Mouse (Mus musculus) hindbrain, embryonic 11.5 days (tissue): ENCODE results near the gene Eya2. TPM values are rescaled to one million over a fixed set of nuclear protein-coding genes. Genes with fewer than 3 reads are reported as not detected.

ENCODE experiments used
- ATAC-seq: fragments of 200-750 bp; cut with Nextera tagmentation; 2 replicates; pipeline ENCODE4 v1.8.0; 2017; ENCODE audit warnings: mild to moderate bottlenecking, moderate TSS enrichment, moderate library complexity; ENCODE audit not compliant: low FRiP score
- DNase-seq: peaks from one replicate; pipeline ENCODE4 v3.0.0-alpha.2; 2015; ENCODE audit warnings: low spot score
- H3K27ac ChIP-seq: fragments of 300-500 bp; sonication (generic); 2 replicates; pipeline ENCODE4 v1.5.1; 2014; ENCODE audit warnings: mild to moderate bottlenecking, low read depth, low read length
- H3K27me3 ChIP-seq: fragments of 300-500 bp; sonication (generic); 2 replicates; pipeline ENCODE4 v1.6.1; 2014; ENCODE audit warnings: mild to moderate bottlenecking, low read length, moderate library complexity, mixed read lengths; ENCODE audit not compliant: control insufficient read depth, insufficient read depth
- H3K36me3 ChIP-seq: fragments of 300-500 bp; sonication (generic); 2 replicates; pipeline ENCODE4 v1.6.1; 2014; ENCODE audit warnings: mild to moderate bottlenecking, low read length, moderate library complexity, mixed read lengths; ENCODE audit not compliant: control insufficient read depth, insufficient read depth
- H3K4me1 ChIP-seq: fragments of 300-500 bp; sonication (generic); replicated peaks from 2 replicates; pipeline ENCODE4 v1.6.1; 2014; ENCODE audit warnings: low read length, mixed read lengths; ENCODE audit not compliant: control insufficient read depth, insufficient read depth
- H3K4me2 ChIP-seq: fragments of 300-500 bp; sonication (generic); replicated peaks from 2 replicates; pipeline ENCODE4 v1.6.1; 2014; ENCODE audit warnings: mild to moderate bottlenecking, low read depth, low read length
- H3K4me3 ChIP-seq: fragments of 300-500 bp; sonication (generic); 2 replicates; pipeline ENCODE4 v1.5.1; 2014; ENCODE audit warnings: low read depth, low read length
- H3K9ac ChIP-seq: fragments of 300-500 bp; sonication (generic); 2 replicates; pipeline ENCODE4 v1.6.1; 2014; ENCODE audit warnings: low read depth, low read length
- H3K9me3 ChIP-seq: fragments of 300-500 bp; sonication (generic); 2 replicates; pipeline ENCODE4 v1.6.1; 2016; ENCODE audit warnings: low read length; ENCODE audit not compliant: control insufficient read depth
- WGBS: fragments of 180-500 bp; shearing (Covaris S2); extraction: QIAGEN DNeasy Blood & Tissue Kit; methylation state at CpG from one replicate; pipeline ENCODE4 v1.1.7; 2014; 5-methylcytosine and 5-hydroxymethylcytosine counted together
- polyA plus RNA-seq: library from polyadenylated mRNA; unstranded; fragments of >200 nt; fragmentation: Nextera tagmentation; extraction: Ambion mirVana; gene quantifications from 2 replicates; pipeline ENCODE4 v1.2.1, GENCODE M21; 2014

The Eya2 gene
- polyA plus RNA-seq, 1 experiment from 2014 or later, result 14.8 TPM

GRCm38 (mm10) chr2:165644057-165644456, 49.2 kb downstream of the Eya2 start:
- no peaks in the 10 kb centered on the region for H3K36me3 ChIP-seq
- ATAC-seq (no peak), DNase-seq (no peak)
- H3K4me3 ChIP-seq, result no peak overlapping the region
- no peaks in the 10 kb centered on the region for H3K27me3 ChIP-seq
- no peak overlapping the region for H3K4me2 ChIP-seq
- no peak overlapping the region for H3K9ac ChIP-seq
- H3K9me3 ChIP-seq, result no peaks in the 10 kb centered on the region
- no peak overlapping the region for H3K27ac ChIP-seq
- WGBS, result 78% methylated on average over 9 of the region's 9 CpGs
- H3K4me1 ChIP-seq, result peaks cover 8% of the 10 kb centered on the region

DNA sequence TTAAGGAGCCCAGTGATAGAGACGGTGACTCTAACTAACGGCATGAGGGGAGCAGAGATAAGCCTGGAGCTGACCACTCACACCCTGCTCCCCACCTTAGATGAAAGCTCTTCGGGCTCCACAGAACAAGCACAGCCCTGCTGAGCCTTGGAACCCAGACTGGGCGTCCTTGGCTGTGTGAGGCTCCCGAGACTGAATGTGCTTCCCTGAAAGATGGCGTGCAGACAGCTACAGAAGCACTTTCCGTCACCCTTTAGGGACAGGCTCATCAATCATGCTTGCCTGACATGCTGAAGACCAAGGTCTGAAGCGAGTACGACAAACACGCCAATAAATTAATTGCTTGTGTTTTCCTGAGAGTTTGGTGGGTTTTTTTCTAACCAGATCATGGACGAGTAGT, 56.2 kb downstream of the Eya2 start:
- Histone ChIP-seq H3K36me3 (no peaks in the 10 kb centered on the region), H3K27ac (no peak overlapping the region), H3K27me3 (no peaks in the 10 kb centered on the region), H3K4me3 (no peak overlapping the region), H3K9ac (no peak overlapping the region), H3K9me3 (no peaks in the 10 kb centered on the region), H3K4me1 (peaks cover 15% of the 10 kb centered on the region), H3K4me2 (no peak overlapping the region)
- peak; percentile 43 for DNase-seq
- no peak for ATAC-seq
- 38% methylated on average over 11 of the region's 11 CpGs for WGBS

DNA sequence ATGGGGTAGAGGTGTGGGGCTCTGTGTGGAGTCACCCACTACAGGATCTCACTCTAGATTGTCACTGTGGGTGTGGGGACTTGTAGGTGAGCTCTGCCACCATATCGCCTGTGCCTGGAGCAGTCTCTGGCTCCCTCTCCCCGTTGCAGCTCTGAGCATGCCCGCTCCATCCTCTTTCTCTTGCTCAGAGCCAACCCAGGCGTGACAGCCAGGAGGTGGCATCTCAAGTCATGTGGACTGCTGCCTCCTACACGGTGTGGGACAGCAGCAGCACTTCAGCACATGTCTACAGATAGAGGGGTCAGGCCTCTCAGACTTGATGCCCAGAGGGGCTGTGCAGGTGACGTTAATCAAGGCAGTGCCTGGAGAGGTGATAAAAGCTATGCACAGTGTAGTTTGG, 57.4 kb downstream of the Eya2 start:
- H3K4me3 ChIP-seq, result no peak overlapping the region
- ATAC-seq (no peak), DNase-seq (no peak)
- H3K4me2 ChIP-seq, result no peak overlapping the region
- no peaks in the 10 kb centered on the region for H3K27me3 ChIP-seq
- H3K36me3 ChIP-seq, result no peaks in the 10 kb centered on the region
- no peaks in the 10 kb centered on the region for H3K9me3 ChIP-seq
- H3K9ac ChIP-seq, result no peak overlapping the region
- WGBS, result 77% methylated on average over 6 of the region's 6 CpGs
- H3K27ac ChIP-seq, result no peak overlapping the region
- H3K4me1 ChIP-seq, result peaks cover 15% of the 10 kb centered on the region

GRCm38 (mm10) chr2:165653001-165653921, 58.4 kb downstream of the Eya2 start:
- peak; percentile 83 for DNase-seq
- no peaks in the 10 kb centered on the region for H3K27me3 ChIP-seq
- H3K36me3 ChIP-seq, result no peaks in the 10 kb centered on the region
- peaks cover 15% of the 10 kb centered on the region for H3K4me1 ChIP-seq
- no peak overlapping the region for H3K4me2 ChIP-seq
- 32% methylated on average over 14 of the region's 14 CpGs for WGBS
- H3K27ac ChIP-seq, result peak overlapping the region; percentile 48
- H3K9me3 ChIP-seq, result no peaks in the 10 kb centered on the region
- no peak overlapping the region for H3K9ac ChIP-seq
- H3K4me3 ChIP-seq, result no peak overlapping the region
- ATAC-seq, result peak; percentile 86

DNA sequence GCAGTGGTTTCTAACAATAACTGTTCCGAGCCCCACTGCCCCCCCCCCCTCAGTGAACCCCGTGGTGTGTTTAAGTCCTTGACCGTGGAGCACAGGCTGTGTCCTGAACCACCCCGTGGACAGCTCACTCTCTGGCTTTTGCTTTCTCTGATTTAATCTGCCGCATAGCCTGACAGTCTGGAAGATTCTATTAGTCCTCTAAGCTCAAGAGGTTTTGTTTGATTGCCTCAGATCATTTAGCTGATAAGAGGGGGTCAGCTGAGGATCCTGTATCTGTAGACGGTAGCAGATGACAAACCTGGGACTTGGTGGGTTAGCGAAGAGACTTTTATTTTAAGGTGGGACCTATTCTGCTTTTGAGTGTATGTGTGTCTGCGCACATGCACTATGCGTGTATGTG, 59.3 kb downstream of the Eya2 start:
- no peaks in the 10 kb centered on the region for H3K36me3 ChIP-seq
- H3K4me2 ChIP-seq, result no peak overlapping the region
- no peak for DNase-seq
- no peaks in the 10 kb centered on the region for H3K9me3 ChIP-seq
- no peak overlapping the region for H3K4me3 ChIP-seq
- 62% methylated on average over 9 of the region's 9 CpGs for WGBS
- H3K27ac ChIP-seq, result no peak overlapping the region; the same call in 1 of the 2 replicates
- H3K4me1 ChIP-seq, result peaks cover 15% of the 10 kb centered on the region
- H3K9ac ChIP-seq, result no peak overlapping the region
- ATAC-seq, result no peak
- H3K27me3 ChIP-seq, result no peaks in the 10 kb centered on the region

DNA sequence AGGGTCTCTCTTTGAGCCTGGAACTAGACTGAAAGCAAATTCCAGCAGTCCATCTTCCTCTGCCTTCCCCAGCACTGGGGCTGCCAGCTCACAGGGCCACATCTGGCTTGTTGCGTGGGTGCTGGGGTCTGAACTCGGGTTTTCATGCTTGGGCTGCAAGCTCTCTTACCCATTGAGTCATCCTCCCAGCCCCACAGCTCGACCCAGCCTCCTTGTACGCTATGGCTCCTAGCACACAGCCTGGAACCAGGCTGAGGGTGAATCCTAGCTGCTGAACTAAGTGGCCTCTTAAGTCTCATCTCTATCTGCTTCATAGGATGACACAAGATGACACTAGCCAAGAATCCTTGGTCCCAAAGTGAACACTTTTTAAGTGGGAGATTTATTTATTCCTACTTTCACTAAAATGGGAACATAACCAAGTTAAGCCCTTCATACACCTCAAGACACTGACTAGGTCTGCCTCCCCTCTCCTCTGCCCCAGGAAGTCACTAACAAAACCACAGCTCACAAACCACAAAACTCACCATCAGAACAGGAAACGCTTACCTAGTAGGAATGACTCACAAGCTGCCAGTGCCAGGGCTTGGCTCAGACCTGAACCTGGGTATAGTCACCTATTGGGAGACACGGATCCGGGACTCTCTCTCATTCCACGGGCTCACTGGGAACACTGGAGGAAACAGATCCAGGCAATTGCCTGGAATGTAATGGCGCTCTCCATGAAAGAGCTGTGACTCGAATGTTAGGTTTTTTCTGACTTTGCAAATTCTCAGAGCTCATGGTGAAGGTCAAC, 60.1 kb downstream of the Eya2 start:
- DNase-seq, result no peak
- H3K4me3 ChIP-seq, result no peak overlapping the region
- no peaks in the 10 kb centered on the region for H3K9me3 ChIP-seq
- H3K4me2 ChIP-seq, result no peak overlapping the region
- H3K4me1 ChIP-seq, result peaks cover 15% of the 10 kb centered on the region
- no peak overlapping the region for H3K27ac ChIP-seq
- WGBS, result 76% methylated on average over 10 of the region's 10 CpGs
- no peak for ATAC-seq
- no peaks in the 10 kb centered on the region for H3K36me3 ChIP-seq
- no peak overlapping the region for H3K9ac ChIP-seq
- no peaks in the 10 kb centered on the region for H3K27me3 ChIP-seq

GRCm38 (mm10) chr2:165656541-165656940, 61.7 kb downstream of the Eya2 start:
- no peak overlapping the region for H3K4me3 ChIP-seq
- H3K4me1 ChIP-seq, result peaks cover 15% of the 10 kb centered on the region

DNA sequence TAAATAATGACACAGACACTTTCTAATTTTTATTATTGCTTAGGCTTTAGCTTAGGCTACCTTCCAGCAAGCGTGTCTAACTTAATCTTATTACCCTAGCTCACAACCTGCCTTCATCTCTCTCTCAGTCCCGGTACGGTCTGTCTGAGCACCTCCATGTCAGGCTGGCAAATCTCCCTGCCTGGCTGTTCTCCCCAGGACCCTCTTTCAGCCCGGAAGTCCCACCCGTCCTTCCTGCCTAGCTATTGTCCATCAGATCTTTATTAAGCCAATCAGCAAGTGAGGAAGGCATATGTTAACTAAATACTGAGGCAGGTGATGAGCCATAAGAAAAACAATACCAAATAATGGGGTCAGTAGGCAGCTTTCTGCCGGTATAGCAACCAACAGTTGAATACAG, 62.1 kb downstream of the Eya2 start:
- no peaks in the 10 kb centered on the region for H3K9me3 ChIP-seq
- no peaks in the 10 kb centered on the region for H3K27me3 ChIP-seq
- ATAC-seq (no peak), DNase-seq (no peak)
- H3K4me2 ChIP-seq, result no peak overlapping the region
- H3K27ac ChIP-seq, result no peak overlapping the region
- peak overlapping the region; percentile 1; the same call in 1 of the 2 replicates for H3K9ac ChIP-seq
- H3K4me1 ChIP-seq, result peaks cover 15% of the 10 kb centered on the region
- 69% methylated on average over 6 of the region's 6 CpGs for WGBS
- H3K36me3 ChIP-seq, result no peaks in the 10 kb centered on the region
- no peak overlapping the region for H3K4me3 ChIP-seq

More at GRCm38 (mm10) chr2:165656541-165656940, 61.7 kb downstream of the Eya2 start:
- Histone ChIP-seq H3K9me3 (no peaks in the 10 kb centered on the region), H3K4me2 (no peak overlapping the region), H3K36me3 (no peaks in the 10 kb centered on the region), H3K27ac (no peak overlapping the region), H3K27me3 (no peaks in the 10 kb centered on the region), H3K9ac (no peak overlapping the region)
- ATAC-seq, result no peak
- DNase-seq, result no peak
- WGBS, result 95% methylated on average over 4 of the region's 4 CpGs
